Mouse (Mus musculus) lung, postnatal 0 days (tissue): ENCODE data around the gene Tbc1d16.

Experiments
- CTCF ChIP-seq: IDR thresholded peaks from 2 replicates; pipeline ENCODE4 v1.5.1; 2016; ENCODE audit warnings: antibody characterized with exemption, mild to moderate bottlenecking
- EP300 ChIP-seq: IDR thresholded peaks from 2 replicates; pipeline ENCODE4 v1.6.1; 2016; ENCODE audit warnings: antibody characterized with exemption, mild to moderate bottlenecking, control low read depth

GRCm38 (mm10) chr11:119144801-119145475, 83.4 kb downstream of the Tbc1d16 start:
- no peak for TF ChIP-seq CTCF
- TF ChIP-seq EP300: no peak
